Mouse (Mus musculus) megakaryocyte progenitor cell, adult 5-6 weeks (primary cell): Measurements from ENCODE around the gene Ddx58. TPM values are rescaled to one million over a fixed set of nuclear protein-coding genes. Genes with fewer than 3 reads are reported as not detected.

Experiments
- ATAC-seq: replicated peaks from 2 replicates; pipeline ENCODE4 v1.8.0; 2016; ENCODE audit warnings: mild to moderate bottlenecking, moderate TSS enrichment, inconsistent platforms; ENCODE audit not compliant: poor library complexity
- total RNA-seq, 2 experiments: library from RNA; stranded (forward) in 1 of 2; stranded (reverse) in 1 of 2; fragments of 157-497, 149-512 nt in 1 of 2; fragments of 200-1000 nt in 1 of 2; gene quantifications; 2 replicates each; pipeline versions ENCODE4 v1.2.3 to v1.2.4; 2015 to 2017

The Ddx58 gene
- total RNA-seq, 2 experiments from 2014 or later, result 8.2 to 13.3 TPM

DNA sequence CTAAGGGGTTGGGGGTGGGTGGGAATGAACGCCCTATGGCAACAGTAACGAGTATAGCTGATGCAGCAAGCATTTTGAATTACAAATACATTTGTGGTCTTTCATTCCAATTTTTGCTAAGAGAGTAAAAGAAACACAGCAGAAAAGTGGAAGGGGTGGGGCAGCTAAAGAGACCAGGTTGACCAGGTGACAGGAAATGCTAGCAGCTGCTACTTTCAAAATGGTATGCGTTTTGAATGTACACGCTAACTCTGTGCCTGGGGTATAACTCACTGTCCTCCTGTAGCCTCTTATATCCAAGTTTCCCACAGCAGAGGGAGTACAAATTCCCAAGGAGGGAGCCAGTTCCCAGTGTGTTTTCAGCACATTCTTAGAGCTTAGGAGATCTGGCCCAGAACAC is 2.8 kb downstream of the Ddx58 start:
- ATAC-seq, result no peak

- no peak for ATAC-seq
These were observed 5.4 kb downstream of the Ddx58 start for GRCm38 (mm10) chr4:40234256-40234655.

GRCm38 (mm10) chr4:40233062-40233664 is 6.5 kb downstream of the Ddx58 start:
- peak; percentile 90 for ATAC-seq

- no peak for ATAC-seq
These were observed 9.9 kb downstream of the Ddx58 start for GRCm38 (mm10) chr4:40229723-40230122.

DNA sequence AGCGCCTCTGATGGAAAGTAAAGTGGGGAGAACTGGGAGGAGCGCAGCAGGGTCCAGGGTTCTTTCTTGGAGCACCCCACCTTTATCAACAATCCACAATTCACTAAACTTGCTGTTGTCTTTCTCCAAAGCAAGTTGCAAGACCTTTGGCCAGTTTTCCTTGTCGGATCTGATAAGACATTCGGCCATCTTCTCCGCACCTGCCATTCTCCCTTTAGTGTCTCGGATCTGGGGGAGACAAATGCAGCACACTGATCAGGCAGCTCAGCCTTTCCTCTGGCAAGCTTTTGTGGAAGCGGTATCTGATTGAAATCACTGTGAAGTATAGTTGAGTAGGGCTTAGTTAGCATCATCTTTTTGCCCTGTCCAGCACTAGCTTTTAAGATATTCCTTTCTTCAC is 11.7 kb downstream of the Ddx58 start:
- no peak for ATAC-seq

DNA sequence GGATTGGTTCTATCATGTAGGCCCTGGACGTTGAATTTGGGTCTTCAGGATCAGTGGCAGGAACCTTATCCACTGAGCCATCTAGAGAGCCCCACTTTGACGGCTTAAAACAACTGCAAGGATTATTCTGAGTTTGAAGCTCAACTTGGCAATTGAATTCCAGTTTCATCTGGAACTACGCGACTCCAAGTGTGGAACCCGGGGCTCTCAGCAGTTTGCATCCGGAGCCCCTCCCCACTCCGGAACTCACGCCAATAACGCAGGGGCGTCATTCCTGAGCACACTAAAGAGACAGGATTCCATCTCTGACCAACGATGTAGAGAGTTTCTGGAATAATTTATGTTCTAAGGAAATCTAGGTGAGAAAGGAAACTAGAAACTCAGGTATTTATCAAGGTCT is 12.5 kb downstream of the Ddx58 start:
- ATAC-seq, result no peak

DNA sequence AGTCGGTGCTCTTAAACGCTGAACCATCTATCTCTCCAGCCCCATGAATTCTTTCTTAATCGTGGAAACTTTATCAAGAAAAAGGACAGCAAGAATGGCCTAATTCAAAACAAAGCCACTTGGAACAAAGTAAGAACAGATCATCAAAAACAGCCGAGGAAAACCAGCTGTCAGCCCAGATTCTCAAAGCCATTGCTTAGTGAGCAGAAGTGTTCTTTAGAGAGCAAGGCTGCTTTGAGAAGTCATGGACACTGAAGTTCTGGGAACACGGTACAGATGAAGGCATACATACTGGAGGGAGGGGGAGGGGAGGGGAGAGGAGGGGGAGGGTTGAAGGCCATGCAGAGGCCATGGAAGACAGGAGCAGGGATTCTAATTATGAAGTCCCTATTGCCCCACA is 13.5 kb downstream of the Ddx58 start:
- ATAC-seq, result no peak

GRCm38 (mm10) chr4:40221876-40222585 is 17.6 kb downstream of the Ddx58 start:
- ATAC-seq, result no peak

- no peak for ATAC-seq
These were observed 18.4 kb downstream of the Ddx58 start for GRCm38 (mm10) chr4:40221004-40221760.

- ATAC-seq, result no peak
These were observed 19.2 kb downstream of the Ddx58 start for GRCm38 (mm10) chr4:40220437-40220836.

DNA sequence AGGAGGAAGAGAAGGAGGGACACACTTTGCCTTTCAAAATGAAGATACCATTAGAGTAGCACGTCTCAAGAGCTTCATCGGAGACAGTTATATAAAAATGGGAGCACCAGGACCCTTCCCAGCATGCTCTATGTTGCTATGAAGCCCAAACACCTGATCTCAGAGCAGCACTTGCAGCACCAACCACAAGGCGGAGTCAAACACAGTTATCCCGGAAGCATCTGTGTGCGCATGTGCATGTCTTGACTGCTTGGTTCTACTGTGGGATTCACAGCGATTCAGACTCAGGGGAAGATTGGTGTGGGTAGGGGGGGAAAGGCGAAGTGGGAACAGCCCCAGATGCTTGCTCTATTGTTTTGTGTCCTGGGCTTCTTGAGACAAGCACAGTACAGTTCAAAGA is 21.2 kb downstream of the Ddx58 start:
- peak; percentile 99 for ATAC-seq

DNA sequence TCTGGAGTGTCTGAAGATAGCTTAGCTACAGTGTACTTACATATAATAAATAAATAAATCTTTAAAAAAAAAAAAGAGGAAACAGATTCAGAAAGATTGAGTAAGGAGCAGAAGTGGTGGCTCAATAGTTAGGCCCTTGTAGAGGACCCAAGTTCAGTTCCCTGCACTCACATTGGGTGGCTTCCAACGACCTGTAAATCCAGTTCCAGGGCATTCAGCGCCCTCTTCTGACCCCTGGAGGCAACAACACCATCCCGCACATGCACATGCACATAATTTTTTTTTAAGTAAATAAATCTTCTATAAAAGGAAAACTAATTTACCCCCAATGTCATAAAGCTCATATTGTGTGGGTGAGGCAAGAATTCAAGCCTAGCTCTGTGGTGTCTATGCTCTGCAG is 21.7 kb downstream of the Ddx58 start:
- peak; percentile 63 for ATAC-seq

- peak; percentile 52; the same call in 1 of the 2 replicates for ATAC-seq
These were observed 27.5 kb downstream of the Ddx58 start for GRCm38 (mm10) chr4:40212177-40212576.

DNA sequence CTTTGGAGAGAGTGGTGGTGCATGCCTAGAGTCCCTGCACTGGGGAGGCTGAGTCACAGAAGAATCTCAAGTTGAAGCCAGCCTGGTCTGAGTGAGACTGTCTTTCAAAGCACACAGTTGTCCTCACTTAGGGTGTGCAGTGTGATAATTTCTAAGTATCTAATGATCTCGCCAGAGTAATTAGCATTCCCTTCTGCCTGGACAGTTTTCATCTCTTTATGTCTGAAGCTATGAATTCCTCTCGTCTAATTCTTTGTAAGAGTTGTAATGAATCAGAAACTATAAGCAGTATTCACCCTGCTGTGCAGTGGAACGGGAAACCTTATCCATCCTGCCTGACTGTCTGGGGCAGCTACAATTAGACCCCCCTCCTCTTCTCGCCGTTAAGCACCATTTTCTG is 31.9 kb downstream of the Ddx58 start:
- ATAC-seq, result no peak

- ATAC-seq, result peak; percentile 85
These were observed 34.3 kb downstream of the Ddx58 start for GRCm38 (mm10) chr4:40205231-40205903.

GRCm38 (mm10) chr4:40204374-40204773 is 35.3 kb downstream of the Ddx58 start:
- no peak for ATAC-seq

- peak; percentile 70 for ATAC-seq
These were observed 37.4 kb downstream of the Ddx58 start for GRCm38 (mm10) chr4:40202205-40202604.

- ATAC-seq, result peak; percentile 83
These were observed 44.3 kb downstream of the Ddx58 start for GRCm38 (mm10) chr4:40195336-40195735.

GRCm38 (mm10) chr4:40193461-40193860 is 46.2 kb downstream of the Ddx58 start:
- ATAC-seq, result no peak

DNA sequence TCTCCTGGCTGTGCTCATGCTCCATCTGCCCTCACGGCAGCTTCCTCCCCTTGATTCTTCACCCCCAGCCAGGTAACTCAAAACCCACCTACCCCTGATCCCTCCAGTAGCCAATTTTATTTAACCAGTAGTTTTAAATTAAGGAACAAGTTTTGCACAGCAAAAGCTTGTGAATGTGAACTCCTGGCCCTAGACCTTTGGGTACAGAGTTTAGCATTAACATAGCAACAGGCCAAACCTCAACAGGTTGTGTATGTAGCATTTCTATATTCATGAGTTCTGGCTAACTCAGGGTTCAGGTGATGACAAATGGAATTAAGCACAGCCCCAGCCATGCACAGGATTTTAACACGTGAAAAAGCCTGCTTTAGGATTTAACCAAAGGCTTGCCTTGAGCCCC is 47.4 kb downstream of the Ddx58 start:
- no peak for ATAC-seq

DNA sequence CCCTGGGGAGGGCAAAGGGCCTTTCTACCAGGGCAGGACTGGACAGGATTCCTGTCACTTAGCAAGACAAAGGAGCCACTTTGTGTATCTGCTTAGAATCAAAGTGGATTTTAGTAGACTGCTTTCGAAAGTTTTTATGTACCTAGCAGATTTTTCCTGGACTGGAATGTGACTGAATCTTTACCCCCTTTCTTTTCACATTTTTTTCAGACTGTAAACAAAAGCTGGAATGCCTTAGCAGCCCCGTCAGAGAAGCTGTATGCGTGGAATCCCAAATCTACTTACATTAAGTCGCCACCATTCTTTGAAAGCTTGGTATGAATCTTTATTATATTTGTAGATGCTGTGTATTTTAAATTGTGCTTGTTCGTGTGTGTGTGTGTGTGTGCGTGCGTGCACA is 51.7 kb downstream of the Ddx58 start:
- no peak for ATAC-seq
